Mouse (Mus musculus) intestine, embryonic 16.5 days (tissue): ENCODE results near the gene Smyd1. TPM values are rescaled to one million over a fixed set of nuclear protein-coding genes. Genes with fewer than 3 reads are reported as not detected.

ENCODE experiments used
- ATAC-seq: fragments of 200-750 bp; cut with Nextera tagmentation; 2 replicates; pipeline ENCODE4 v1.8.0; 2017; ENCODE audit warnings: moderate TSS enrichment, moderate library complexity
- H3K27ac ChIP-seq: fragments of 300-500 bp; sonication (generic); 2 replicates; pipeline ENCODE4 v1.5.1; 2014; ENCODE audit warnings: mild to moderate bottlenecking, low read length
- H3K27me3 ChIP-seq: fragments of 300-500 bp; sonication (generic); replicated peaks from 2 replicates; pipeline ENCODE4 v1.6.1; 2014; ENCODE audit warnings: low read length, control low read depth, mixed read lengths; ENCODE audit not compliant: control insufficient read depth, insufficient read depth
- H3K36me3 ChIP-seq: fragments of 300-500 bp; sonication (generic); 2 replicates; pipeline ENCODE4 v1.6.1; 2014; ENCODE audit warnings: low read length, control low read depth; ENCODE audit not compliant: control insufficient read depth, insufficient read depth
- H3K4me1 ChIP-seq: fragments of 300-500 bp; sonication (generic); 2 replicates; pipeline ENCODE4 v1.6.1; 2014; ENCODE audit warnings: low read length, control low read depth, mixed read lengths; ENCODE audit not compliant: control insufficient read depth, insufficient read depth
- H3K4me2 ChIP-seq: fragments of 300-500 bp; sonication (generic); 2 replicates; pipeline ENCODE4 v1.6.1; 2014; ENCODE audit warnings: low read depth, low read length, control low read depth
- H3K4me3 ChIP-seq: fragments of 300-500 bp; sonication (generic); 2 replicates; pipeline ENCODE4 v1.5.1; 2014; ENCODE audit warnings: mild to moderate bottlenecking, low read length
- H3K9ac ChIP-seq: fragments of 300-500 bp; sonication (generic); 2 replicates; pipeline ENCODE4 v1.6.1; 2014; ENCODE audit warnings: low read depth, low read length
- H3K9me3 ChIP-seq: fragments of 300-500 bp; sonication (generic); 2 replicates; pipeline ENCODE4 v1.6.1; 2016; ENCODE audit warnings: low read length, control low read depth; ENCODE audit not compliant: control insufficient read depth
- WGBS: fragments of 180-500 bp; shearing (Covaris S2); extraction: QIAGEN DNeasy Blood & Tissue Kit; methylation state at CpG from one replicate; pipeline ENCODE4 v1.1.7; 2014; 5-methylcytosine and 5-hydroxymethylcytosine counted together
- polyA plus RNA-seq: library from polyadenylated mRNA; unstranded; fragments of >200 nt; fragmentation: Nextera tagmentation; extraction: Ambion mirVana; gene quantifications from 2 replicates; pipeline ENCODE4 v1.2.1, GENCODE M21; 2015

Gene Smyd1
- polyA plus RNA-seq, 1 experiment from 2014 or later = 0.34 TPM

GRCm38 (mm10) chr6:71352201-71352600 is 30.2 kb upstream of the Smyd1 start:
- Histone ChIP-seq H3K9me3 (peaks cover 5% of the 10 kb centered on the region), H3K27ac (no peak overlapping the region), H3K4me1 (no peaks in the 10 kb centered on the region), H3K9ac (no peak overlapping the region), H3K36me3 (no peaks in the 10 kb centered on the region), H3K4me3 (no peak overlapping the region), H3K4me2 (no peak overlapping the region), H3K27me3 (no peaks in the 10 kb centered on the region)
- 90% methylated on average over 6 of the region's 6 CpGs for WGBS
- ATAC-seq = no peak

- Histone ChIP-seq H3K4me1 (no peaks in the 10 kb centered on the region), H3K36me3 (no peaks in the 10 kb centered on the region), H3K9ac (no peak overlapping the region), H3K9me3 (peaks cover 5% of the 10 kb centered on the region), H3K4me2 (no peak overlapping the region), H3K27me3 (no peaks in the 10 kb centered on the region), H3K27ac (no peak overlapping the region), H3K4me3 (no peak overlapping the region)
- no peak for ATAC-seq
- WGBS = 95% methylated on average over 3 of the region's 3 CpGs
Observed at GRCm38 (mm10) chr6:71351201-71351600, 29.2 kb upstream of the Smyd1 start.

DNA sequence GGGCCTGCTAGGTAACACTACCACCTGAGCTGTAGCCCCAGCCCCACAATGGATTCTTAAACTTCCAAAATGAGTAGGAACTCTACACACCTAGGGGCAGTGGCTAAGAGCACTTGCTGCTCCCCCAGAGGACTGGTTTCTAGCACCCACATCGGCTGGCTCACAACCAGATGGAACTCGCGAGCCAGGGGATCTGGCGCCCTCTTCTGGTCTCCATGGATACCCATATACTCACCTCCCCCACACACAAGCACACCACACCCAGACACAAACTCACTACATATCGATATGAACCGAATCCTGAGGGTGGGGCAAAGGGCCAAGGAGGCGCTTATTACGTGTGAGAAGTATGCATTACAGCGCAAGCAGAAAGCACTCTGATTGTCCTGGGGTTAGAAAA is 26.0 kb upstream of the Smyd1 start:
- Histone ChIP-seq H3K4me1 (no peaks in the 10 kb centered on the region), H3K4me2 (no peak overlapping the region), H3K9ac (no peak overlapping the region), H3K36me3 (no peaks in the 10 kb centered on the region), H3K27ac (no peak overlapping the region), H3K27me3 (no peaks in the 10 kb centered on the region), H3K9me3 (peaks cover 5% of the 10 kb centered on the region), H3K4me3 (no peak overlapping the region)
- WGBS = 95% methylated on average over 9 of the region's 9 CpGs
- no peak for ATAC-seq

GRCm38 (mm10) chr6:71341179-71341578 is 19.1 kb upstream of the Smyd1 start:
- Histone ChIP-seq H3K27ac (no peak overlapping the region), H3K9me3 (no peaks in the 10 kb centered on the region), H3K4me3 (no peak overlapping the region), H3K36me3 (no peaks in the 10 kb centered on the region), H3K4me1 (no peaks in the 10 kb centered on the region), H3K27me3 (no peaks in the 10 kb centered on the region), H3K4me2 (no peak overlapping the region), H3K9ac (no peak overlapping the region)
- WGBS = 84% methylated on average over 9 of the region's 9 CpGs
- no peak for ATAC-seq

GRCm38 (mm10) chr6:71339351-71339750 is 17.3 kb upstream of the Smyd1 start:
- H3K27ac ChIP-seq = no peak overlapping the region
- no peak overlapping the region for H3K9ac ChIP-seq
- no peaks in the 10 kb centered on the region for H3K9me3 ChIP-seq
- H3K4me3 ChIP-seq = no peak overlapping the region
- 84% methylated on average over 4 of the region's 4 CpGs for WGBS
- ATAC-seq = no peak
- H3K27me3 ChIP-seq = no peaks in the 10 kb centered on the region
- no peak overlapping the region for H3K4me2 ChIP-seq
- H3K4me1 ChIP-seq = no peaks in the 10 kb centered on the region
- H3K36me3 ChIP-seq = no peaks in the 10 kb centered on the region

GRCm38 (mm10) chr6:71338941-71339340 is 16.9 kb upstream of the Smyd1 start:
- Histone ChIP-seq H3K9me3 (no peaks in the 10 kb centered on the region), H3K4me1 (no peaks in the 10 kb centered on the region), H3K4me3 (no peak overlapping the region), H3K27me3 (no peaks in the 10 kb centered on the region), H3K36me3 (no peaks in the 10 kb centered on the region), H3K27ac (no peak overlapping the region), H3K4me2 (no peak overlapping the region), H3K9ac (no peak overlapping the region)
- ATAC-seq = no peak
- 75% methylated on average over 3 of the region's 3 CpGs for WGBS

DNA sequence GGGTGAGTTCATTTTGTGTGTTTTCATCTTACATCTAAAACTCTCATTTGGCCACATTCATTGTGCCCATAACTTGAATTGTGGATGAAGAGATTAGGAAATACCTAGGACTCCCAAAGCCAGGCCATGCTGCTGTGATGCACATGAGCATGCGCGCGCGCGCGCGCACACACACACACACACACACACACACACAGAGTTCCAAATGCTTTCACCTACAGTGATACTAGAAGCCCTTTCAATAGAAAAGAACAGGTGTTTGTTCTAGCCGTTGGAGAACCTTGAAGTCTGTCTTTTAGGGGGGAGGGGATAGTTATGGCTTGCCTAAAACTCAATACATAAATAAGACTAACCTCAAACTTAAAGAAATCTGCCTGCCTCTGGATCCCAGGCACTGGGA is 15.6 kb upstream of the Smyd1 start:
- no peaks in the 10 kb centered on the region for H3K36me3 ChIP-seq
- H3K27ac ChIP-seq = no peak overlapping the region
- no peak overlapping the region for H3K9ac ChIP-seq
- H3K4me3 ChIP-seq = no peak overlapping the region
- H3K9me3 ChIP-seq = no peaks in the 10 kb centered on the region
- H3K27me3 ChIP-seq = no peaks in the 10 kb centered on the region
- 94% methylated on average over 8 of the region's 8 CpGs for WGBS
- no peak overlapping the region for H3K4me2 ChIP-seq
- ATAC-seq = no peak
- H3K4me1 ChIP-seq = no peaks in the 10 kb centered on the region

DNA sequence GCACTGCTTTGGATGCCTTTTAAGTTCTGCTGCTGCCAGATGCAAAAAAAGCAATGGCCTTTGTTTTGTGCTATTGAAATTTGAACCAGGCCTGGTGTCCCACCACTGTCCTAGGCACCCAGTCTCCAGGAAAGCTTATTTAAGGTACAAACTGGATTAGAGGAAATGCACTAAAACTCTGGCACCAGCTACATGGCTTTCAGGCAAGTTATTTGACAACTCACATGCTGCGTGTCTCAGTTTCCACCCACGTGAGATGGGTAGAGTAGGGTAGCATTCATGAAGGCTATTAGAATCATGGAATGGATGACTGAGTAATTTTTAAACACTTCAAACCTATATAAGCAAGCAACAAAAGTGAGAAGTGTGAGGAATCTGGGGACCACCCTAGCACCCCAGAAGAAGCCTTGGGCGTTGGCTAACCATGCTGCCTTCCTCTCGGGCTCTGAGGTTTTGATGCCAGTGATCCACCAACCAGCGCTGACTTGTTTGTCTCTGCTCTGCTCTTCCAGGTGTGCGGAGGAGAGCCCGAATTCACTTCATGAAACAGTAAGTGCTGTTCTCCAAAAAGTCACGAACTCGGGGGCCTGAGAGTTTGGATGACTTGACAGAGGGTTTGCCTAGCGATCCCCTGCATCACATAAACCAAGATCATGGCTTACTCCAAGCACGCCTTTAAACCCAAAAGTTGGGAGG is 11.7 kb upstream of the Smyd1 start:
- ATAC-seq = no peak
- no peaks in the 10 kb centered on the region for H3K27me3 ChIP-seq
- no peak overlapping the region for H3K9ac ChIP-seq
- no peaks in the 10 kb centered on the region for H3K9me3 ChIP-seq
- H3K4me3 ChIP-seq = no peak overlapping the region
- WGBS = 91% methylated on average over 11 of the region's 11 CpGs
- no peaks in the 10 kb centered on the region for H3K36me3 ChIP-seq
- no peak overlapping the region for H3K4me2 ChIP-seq
- no peaks in the 10 kb centered on the region for H3K4me1 ChIP-seq
- no peak overlapping the region for H3K27ac ChIP-seq

DNA sequence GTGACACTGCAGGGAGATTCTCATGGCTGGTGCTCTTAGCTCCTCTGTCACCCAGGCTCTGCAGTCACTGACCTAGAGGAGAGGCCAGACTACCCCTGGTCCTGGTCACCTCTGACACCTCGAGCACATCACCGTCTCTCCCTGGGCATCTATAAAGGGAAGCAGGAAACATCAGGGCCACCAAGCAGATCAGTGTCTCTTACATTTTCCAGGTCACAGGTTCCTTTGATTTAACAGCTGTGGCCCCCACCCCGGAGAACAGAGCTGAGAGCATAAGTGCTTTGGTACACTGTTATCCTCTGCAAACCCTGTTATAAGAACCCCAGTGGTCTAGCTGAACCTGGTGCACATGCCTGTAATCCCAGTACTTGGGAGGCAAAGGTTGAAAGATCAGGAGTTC is 11.0 kb upstream of the Smyd1 start:
- no peak overlapping the region for H3K9ac ChIP-seq
- no peak overlapping the region for H3K4me3 ChIP-seq
- no peaks in the 10 kb centered on the region for H3K9me3 ChIP-seq
- no peaks in the 10 kb centered on the region for H3K4me1 ChIP-seq
- no peaks in the 10 kb centered on the region for H3K36me3 ChIP-seq
- WGBS = 84% methylated on average over 3 of the region's 3 CpGs
- no peak overlapping the region for H3K4me2 ChIP-seq
- H3K27ac ChIP-seq = no peak overlapping the region
- H3K27me3 ChIP-seq = no peaks in the 10 kb centered on the region
- no peak for ATAC-seq
